Mouse (Mus musculus): ENCODE data around the gene Cnih2. TPM values are rescaled to one million over a fixed set of nuclear protein-coding genes. Genes with fewer than 3 reads are reported as not detected.
A peak's percentile ranks its signal among the peaks of the same experiment; 100 is the strongest.

The Cnih2 gene
- polyA plus RNA-seq, 1 experiment from 2014 or later: 8.4 TPM

- ATAC-seq (replicated peaks; ENCODE audit: insufficient number of reproducible peaks, low FRiP score, low TSS enrichment): peak; percentile 73
- under 1% methylated on average over 79 of the region's 83 CpGs for WGBS (ENCODE audit: insufficient replicate concordance)
- H3K4me2 ChIP-seq: peak overlapping the region; percentile 81
These were observed 19.4 kb upstream of the Cnih2 start for GRCm38 (mm10) chr19:5117494-5118383.

DNA sequence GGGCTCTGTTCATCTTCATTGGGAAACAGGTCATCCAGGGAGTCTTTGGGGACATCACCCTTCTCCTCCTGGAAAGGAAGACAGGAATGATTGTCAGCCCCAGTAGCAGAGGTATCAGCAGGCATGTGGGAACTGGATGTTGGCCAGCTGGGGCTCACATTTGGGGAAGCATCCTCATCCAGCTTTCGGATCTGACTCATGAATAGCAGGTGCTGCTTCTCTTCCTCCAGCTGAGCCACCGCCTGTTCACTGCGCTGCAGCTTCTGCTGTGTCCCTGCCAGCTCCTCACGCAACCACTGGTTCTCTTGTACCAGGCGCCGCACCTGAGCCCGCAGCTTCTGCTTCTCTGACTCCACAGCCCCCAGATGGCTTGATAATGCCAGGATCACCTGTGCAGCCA, 15.5 kb upstream of the Cnih2 start:
- Histone ChIP-seq H3K27ac (ENCODE audit: low read depth, low read length) (no peak overlapping the region), H3K27me3 (ENCODE audit: control insufficient read depth, insufficient read depth, low read length) (no peaks in the 10 kb centered on the region), H3K9me3 (replicated peaks; ENCODE audit: control insufficient read depth, low read length) (no peaks in the 10 kb centered on the region), H3K4me1 (ENCODE audit: control insufficient read depth, insufficient read depth, low read length) (peaks cover 7% of the 10 kb centered on the region), H3K4me3 (ENCODE audit: low read depth, low read length) (no peak overlapping the region), H3K9ac (ENCODE audit: low read depth, low read length) (no peak overlapping the region), H3K36me3 (ENCODE audit: control insufficient read depth, insufficient read depth, low read length) (peaks cover 18% of the 10 kb centered on the region), H3K4me2 (no peak overlapping the region)
- WGBS (ENCODE audit: insufficient replicate concordance): 92% methylated on average over 7 of the region's 7 CpGs
- ATAC-seq (replicated peaks; ENCODE audit: insufficient number of reproducible peaks, low FRiP score, low TSS enrichment): no peak

More at GRCm38 (mm10) chr19:5117494-5118383, 19.4 kb upstream of the Cnih2 start:
- Histone ChIP-seq H3K9ac (ENCODE audit: low read depth, low read length) (peak overlapping the region; percentile 80), H3K27ac (ENCODE audit: low read depth, low read length) (peak overlapping the region; percentile 74), H3K27me3 (ENCODE audit: control insufficient read depth, insufficient read depth, low read length) (no peaks in the 10 kb centered on the region), H3K4me1 (ENCODE audit: control insufficient read depth, insufficient read depth, low read length) (peaks cover 11% of the 10 kb centered on the region), H3K9me3 (replicated peaks; ENCODE audit: control insufficient read depth, low read length) (no peaks in the 10 kb centered on the region), H3K36me3 (ENCODE audit: control insufficient read depth, insufficient read depth, low read length) (0 out of 2 replicates have a peak, but pooled peaks cover 4% of the 10 kb centered on the region), H3K4me3 (ENCODE audit: low read depth, low read length) (peak overlapping the region; percentile 85)

DNA sequence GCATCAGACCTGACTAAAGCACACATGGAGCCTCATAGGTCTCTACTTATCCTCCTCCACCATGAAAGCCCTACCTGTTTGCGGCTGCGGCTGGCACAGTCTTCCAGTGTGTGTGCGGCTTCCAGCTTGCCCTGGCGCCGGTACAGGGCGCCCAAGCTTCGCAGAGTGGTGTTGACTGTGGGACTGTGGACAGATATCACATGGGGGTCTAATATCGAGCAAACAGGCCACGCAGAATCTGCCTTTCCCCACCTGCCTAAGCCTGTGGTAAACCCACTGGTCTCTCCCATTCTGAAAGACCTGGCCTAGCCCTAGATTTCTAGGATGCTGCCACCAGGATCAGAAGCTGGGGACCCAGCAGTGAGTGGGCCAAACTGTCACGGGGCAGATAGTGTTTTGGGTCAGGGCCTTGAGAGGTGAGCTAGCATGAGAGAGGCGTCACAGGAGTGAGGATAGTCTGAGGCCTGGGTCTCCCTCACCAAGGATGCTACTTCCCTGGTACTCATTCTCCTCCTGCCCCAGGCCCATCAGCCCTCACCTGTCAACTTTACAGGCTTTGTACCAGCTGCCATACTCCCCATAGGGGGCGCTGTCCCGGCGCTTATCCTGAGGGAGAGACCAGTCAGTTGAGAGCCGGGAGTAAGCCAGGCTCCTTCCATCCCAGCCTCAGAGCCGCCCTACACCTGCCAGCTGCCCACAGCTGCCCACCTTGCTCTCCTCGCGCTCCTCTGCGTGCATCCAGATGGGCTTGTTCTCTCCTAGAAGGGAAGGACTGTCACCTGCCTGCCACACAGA, 11.5 kb upstream of the Cnih2 start:
- no peak overlapping the region for H3K4me3 ChIP-seq (ENCODE audit: low read depth, low read length)
- no peaks in the 10 kb centered on the region for H3K9me3 ChIP-seq (replicated peaks; ENCODE audit: control insufficient read depth, low read length)
- no peak overlapping the region for H3K4me2 ChIP-seq
- H3K9ac ChIP-seq (ENCODE audit: low read depth, low read length): no peak overlapping the region
- no peak for ATAC-seq (replicated peaks; ENCODE audit: insufficient number of reproducible peaks, low FRiP score, low TSS enrichment)
- no peak overlapping the region for H3K27ac ChIP-seq (ENCODE audit: low read depth, low read length)
- H3K4me1 ChIP-seq (ENCODE audit: control insufficient read depth, insufficient read depth, low read length): peaks cover 15% of the 10 kb centered on the region
- no peaks in the 10 kb centered on the region for H3K27me3 ChIP-seq (ENCODE audit: control insufficient read depth, insufficient read depth, low read length)
- WGBS (ENCODE audit: insufficient replicate concordance): 75% methylated on average over 19 of the region's 19 CpGs
- H3K36me3 ChIP-seq (ENCODE audit: control insufficient read depth, insufficient read depth, low read length): peaks cover 20% of the 10 kb centered on the region

DNA sequence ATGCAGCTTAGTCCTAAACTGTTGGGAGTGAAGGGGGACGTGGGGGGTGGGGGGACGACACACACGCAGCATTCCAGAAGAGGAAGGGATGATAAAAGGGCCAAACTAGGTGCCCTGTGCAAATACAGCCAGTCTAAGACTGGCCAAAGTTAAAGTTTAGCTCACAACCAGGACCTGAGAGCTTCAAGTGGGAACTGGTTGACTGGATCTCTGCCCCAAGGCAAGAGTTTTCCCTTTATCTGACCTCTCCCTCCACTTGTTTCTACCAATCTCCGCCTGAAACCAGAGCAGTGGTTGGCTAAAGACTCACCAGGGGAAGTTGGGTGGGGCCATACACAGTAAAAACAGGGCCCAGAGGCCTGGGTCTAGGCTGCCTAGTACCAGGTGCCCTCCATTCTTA, 10.4 kb upstream of the Cnih2 start:
- no peaks in the 10 kb centered on the region for H3K9me3 ChIP-seq (replicated peaks; ENCODE audit: control insufficient read depth, low read length)
- H3K4me2 ChIP-seq: no peak overlapping the region
- H3K4me3 ChIP-seq (ENCODE audit: low read depth, low read length): no peak overlapping the region
- 0 out of 2 replicates have a peak overlapping the region, but pooled peaks have one; percentile 39 for H3K9ac ChIP-seq (ENCODE audit: low read depth, low read length)
- H3K27ac ChIP-seq (ENCODE audit: low read depth, low read length): no peak overlapping the region
- no peaks in the 10 kb centered on the region for H3K27me3 ChIP-seq (ENCODE audit: control insufficient read depth, insufficient read depth, low read length)
- peaks cover 15% of the 10 kb centered on the region for H3K4me1 ChIP-seq (ENCODE audit: control insufficient read depth, insufficient read depth, low read length)
- H3K36me3 ChIP-seq (ENCODE audit: control insufficient read depth, insufficient read depth, low read length): peaks cover 26% of the 10 kb centered on the region
- ATAC-seq (replicated peaks; ENCODE audit: insufficient number of reproducible peaks, low FRiP score, low TSS enrichment): no peak
- WGBS (ENCODE audit: insufficient replicate concordance): 26% methylated on average over 4 of the region's 4 CpGs

DNA sequence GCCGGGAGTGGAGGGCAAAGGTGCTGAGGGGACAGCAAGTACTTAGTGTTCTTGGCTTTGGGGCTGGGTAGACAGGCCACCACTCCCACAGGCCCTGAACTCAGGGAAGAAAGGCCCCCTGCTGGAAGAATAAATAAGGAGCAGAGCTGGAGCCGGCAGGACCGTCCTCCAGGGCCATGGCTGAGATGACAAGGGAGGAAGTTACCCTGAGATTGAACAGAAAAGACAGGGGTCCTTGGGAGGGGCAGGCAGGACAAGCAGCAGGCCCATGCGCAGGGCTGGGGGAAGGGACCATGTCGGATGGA, 9.9 kb upstream of the Cnih2 start:
- Histone ChIP-seq H3K27me3 (ENCODE audit: control insufficient read depth, insufficient read depth, low read length) (no peaks in the 10 kb centered on the region), H3K27ac (ENCODE audit: low read depth, low read length) (no peak overlapping the region), H3K9ac (ENCODE audit: low read depth, low read length) (0 out of 2 replicates have a peak overlapping the region, but pooled peaks have one; percentile 39), H3K4me2 (no peak overlapping the region), H3K9me3 (replicated peaks; ENCODE audit: control insufficient read depth, low read length) (no peaks in the 10 kb centered on the region), H3K4me1 (ENCODE audit: control insufficient read depth, insufficient read depth, low read length) (peaks cover 15% of the 10 kb centered on the region), H3K36me3 (ENCODE audit: control insufficient read depth, insufficient read depth, low read length) (peaks cover 23% of the 10 kb centered on the region), H3K4me3 (ENCODE audit: low read depth, low read length) (no peak overlapping the region)
- ATAC-seq (replicated peaks; ENCODE audit: insufficient number of reproducible peaks, low FRiP score, low TSS enrichment): 0 out of 2 replicates have a peak, but pooled peaks have one; percentile 9
- WGBS (ENCODE audit: insufficient replicate concordance): 15% methylated on average over 5 of the region's 5 CpGs

GRCm38 (mm10) chr19:5107556-5108270, 9.4 kb upstream of the Cnih2 start:
- peak overlapping the region; percentile 52 for H3K9ac ChIP-seq (ENCODE audit: low read depth, low read length)

DNA sequence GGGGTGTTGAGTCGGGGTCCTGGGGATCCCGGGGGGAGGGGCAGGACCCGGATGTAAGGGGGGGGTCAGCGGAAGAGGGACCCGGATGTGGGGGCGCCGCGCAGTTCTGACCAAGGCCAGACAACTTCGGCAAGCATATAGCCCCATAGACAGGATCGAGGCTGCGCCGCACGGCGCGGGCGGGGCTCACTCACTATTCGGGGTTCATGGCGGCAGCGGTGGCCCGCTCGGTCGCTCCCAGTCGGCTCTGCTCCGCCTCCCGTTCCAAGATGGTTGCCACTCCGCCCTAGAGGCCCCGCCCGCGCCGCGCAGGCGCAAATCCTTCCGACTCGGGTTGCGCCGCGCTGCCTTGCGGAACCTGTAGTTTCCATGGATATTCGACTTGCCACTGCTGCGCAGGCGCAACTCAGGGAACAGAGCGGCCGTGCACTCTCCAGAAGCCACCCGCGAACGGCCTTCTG, 8.4 kb upstream of the Cnih2 start, which contains the start of gene Rab1b:
Gene Rab1b (minus strand): TSS at position 342 of the 461 bp plus-strand sequence.
- Histone ChIP-seq H3K27me3 (ENCODE audit: control insufficient read depth, insufficient read depth, low read length) (no peaks in the 10 kb centered on the region), H3K4me3 (ENCODE audit: low read depth, low read length) (peak within 1 kb of the TSS; percentile 92), H3K9ac (ENCODE audit: low read depth, low read length) (peak within 1 kb of the TSS; percentile 86), H3K4me1 (ENCODE audit: control insufficient read depth, insufficient read depth, low read length) (peaks cover 15% of the 10 kb centered on the region), H3K4me2 (peak within 1 kb of the TSS; percentile 95), H3K36me3 (ENCODE audit: control insufficient read depth, insufficient read depth, low read length) (peaks cover 30% of the 10 kb centered on the region), H3K9me3 (replicated peaks; ENCODE audit: control insufficient read depth, low read length) (no peaks in the 10 kb centered on the region), H3K27ac (ENCODE audit: low read depth, low read length) (peak within 1 kb of the TSS; percentile 87)
- ATAC-seq (replicated peaks; ENCODE audit: insufficient number of reproducible peaks, low FRiP score, low TSS enrichment): peak; percentile 86
- under 1% methylated on average over 45 of the region's 46 CpGs for WGBS (ENCODE audit: insufficient replicate concordance)

More at GRCm38 (mm10) chr19:5107556-5108270, 9.4 kb upstream of the Cnih2 start:
- H3K4me3 ChIP-seq (ENCODE audit: low read depth, low read length): 0 out of 2 replicates have a peak overlapping the region, but pooled peaks have one; percentile 19
- H3K27me3 ChIP-seq (ENCODE audit: control insufficient read depth, insufficient read depth, low read length): no peaks in the 10 kb centered on the region
- WGBS (ENCODE audit: insufficient replicate concordance): 65% methylated on average over 18 of the region's 18 CpGs
- no peak for ATAC-seq (replicated peaks; ENCODE audit: insufficient number of reproducible peaks, low FRiP score, low TSS enrichment)
- H3K9me3 ChIP-seq (replicated peaks; ENCODE audit: control insufficient read depth, low read length): no peaks in the 10 kb centered on the region
- H3K4me1 ChIP-seq (ENCODE audit: control insufficient read depth, insufficient read depth, low read length): peaks cover 15% of the 10 kb centered on the region
- H3K36me3 ChIP-seq (ENCODE audit: control insufficient read depth, insufficient read depth, low read length): peaks cover 22% of the 10 kb centered on the region
- H3K27ac ChIP-seq (ENCODE audit: low read depth, low read length): no peak overlapping the region
- peak overlapping the region; percentile 63 for H3K4me2 ChIP-seq

GRCm38 (mm10) chr19:5106074-5106473, 7.8 kb upstream of the Cnih2 start:
- Histone ChIP-seq H3K27me3 (ENCODE audit: control insufficient read depth, insufficient read depth, low read length) (no peaks in the 10 kb centered on the region), H3K4me1 (ENCODE audit: control insufficient read depth, insufficient read depth, low read length) (peaks cover 15% of the 10 kb centered on the region), H3K9me3 (replicated peaks; ENCODE audit: control insufficient read depth, low read length) (no peaks in the 10 kb centered on the region), H3K27ac (ENCODE audit: low read depth, low read length) (peak overlapping the region; percentile 87), H3K4me3 (ENCODE audit: low read depth, low read length) (peak overlapping the region; percentile 92), H3K9ac (ENCODE audit: low read depth, low read length) (peak overlapping the region; percentile 86), H3K36me3 (ENCODE audit: control insufficient read depth, insufficient read depth, low read length) (peaks cover 30% of the 10 kb centered on the region), H3K4me2 (peak overlapping the region; percentile 95)
- WGBS (ENCODE audit: insufficient replicate concordance): 7% methylated on average over 9 of the region's 9 CpGs
- ATAC-seq (replicated peaks; ENCODE audit: insufficient number of reproducible peaks, low FRiP score, low TSS enrichment): no peak

Data from heart, embryonic 11.5 days (tissue).